Mouse (Mus musculus): ENCODE data around the gene Poglut1. TPM values are rescaled to one million over a fixed set of nuclear protein-coding genes. Genes with fewer than 3 reads are reported as not detected.
A peak's percentile ranks its signal among the peaks of the same experiment; 100 is the strongest.
"Not testable (repeated sequence)": the region's sequence is repeated elsewhere in the genome, so short reads cannot be mapped to it uniquely, and the experiment has no call there.

Gene Poglut1
- total RNA-seq, 2 experiments from 2014 or later, result 31.7 to 33.7 TPM

DNA sequence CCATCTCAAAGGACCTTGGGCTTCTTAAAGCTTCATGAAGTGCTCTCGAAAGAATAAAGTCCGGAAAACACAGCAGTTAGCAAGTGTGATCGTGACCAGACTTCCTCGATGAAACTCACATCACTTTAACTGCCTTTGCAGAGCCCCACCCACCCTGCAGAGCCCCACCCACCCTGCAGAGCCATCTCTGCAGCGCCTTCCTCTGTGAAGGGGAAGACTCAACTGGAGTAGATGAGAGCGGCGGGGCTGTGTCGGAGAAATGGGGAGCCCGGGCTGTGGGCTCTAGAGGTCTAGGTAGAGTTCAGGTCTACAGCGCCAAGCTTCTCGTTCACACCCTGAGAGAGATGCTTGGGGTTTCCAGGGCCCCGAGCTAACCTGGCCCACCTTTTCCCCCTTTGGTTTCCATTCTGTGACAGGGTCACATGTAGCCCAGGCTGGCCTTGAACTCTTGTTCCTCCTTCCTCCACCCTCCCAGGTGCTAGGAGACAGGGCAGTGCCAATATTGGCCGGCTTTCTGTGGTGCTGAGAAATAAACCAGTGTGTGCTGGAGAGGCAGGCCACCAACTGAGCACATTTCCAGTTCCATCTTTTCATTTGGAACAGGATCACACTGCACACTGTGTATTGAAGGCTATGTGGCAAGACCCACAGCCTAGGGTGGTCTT is 11.2 kb downstream of the Poglut1 start:
- DNase-seq (ENCODE audit: low spot score in 2 of 2), result no peak

DNA sequence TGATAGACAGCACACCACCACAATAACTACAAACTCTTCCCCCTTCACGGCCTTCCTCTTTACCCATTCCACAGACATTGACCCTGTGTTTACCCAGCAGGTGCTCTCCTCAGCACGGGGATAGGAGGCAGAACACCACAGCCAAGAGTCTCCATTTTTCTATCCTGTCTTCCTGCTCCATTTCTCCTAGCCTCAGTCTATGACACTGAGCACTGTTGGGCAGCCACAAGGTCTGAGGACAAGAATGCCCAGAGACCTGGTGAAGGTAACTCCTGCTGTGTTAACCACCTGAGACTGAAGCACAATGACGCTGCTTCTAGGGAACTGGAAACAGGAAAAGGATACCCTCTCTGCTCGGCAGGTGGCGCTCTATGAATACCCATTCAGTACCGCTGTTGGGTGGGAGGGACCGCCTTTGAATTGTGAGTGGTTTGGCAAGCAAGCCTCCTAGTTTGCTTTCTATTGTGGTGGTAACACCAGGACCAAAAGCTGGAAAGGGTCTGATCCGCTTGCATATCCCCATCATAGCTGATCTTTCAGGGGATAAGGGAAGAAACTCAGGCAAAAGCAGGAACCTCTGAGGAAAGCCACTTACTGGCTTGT is 13.4 kb downstream of the Poglut1 start:
- peak; percentile 39 to 53 for DNase-seq (ENCODE audit: low spot score in 2 of 2)

DNA sequence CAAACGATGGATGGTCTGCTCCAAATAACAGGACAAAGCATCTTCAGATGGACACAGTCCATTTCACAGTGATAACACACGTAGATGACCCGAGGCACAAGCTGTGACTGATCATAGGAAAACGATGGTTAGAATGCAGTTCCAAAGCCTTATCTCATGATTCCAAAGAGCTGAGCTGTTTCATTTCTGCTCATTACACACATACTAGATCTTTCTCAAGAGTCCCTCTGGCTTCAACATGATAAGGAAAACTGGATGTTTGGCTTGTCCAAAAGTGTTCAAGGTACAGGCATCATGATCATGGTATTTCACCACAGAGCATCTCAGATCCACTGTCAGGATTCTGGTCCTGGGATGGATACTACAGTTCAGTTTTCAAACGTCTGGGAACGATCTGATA is 23.8 kb downstream of the Poglut1 start:
- no peak for DNase-seq (ENCODE audit: low spot score in 2 of 2)

DNA sequence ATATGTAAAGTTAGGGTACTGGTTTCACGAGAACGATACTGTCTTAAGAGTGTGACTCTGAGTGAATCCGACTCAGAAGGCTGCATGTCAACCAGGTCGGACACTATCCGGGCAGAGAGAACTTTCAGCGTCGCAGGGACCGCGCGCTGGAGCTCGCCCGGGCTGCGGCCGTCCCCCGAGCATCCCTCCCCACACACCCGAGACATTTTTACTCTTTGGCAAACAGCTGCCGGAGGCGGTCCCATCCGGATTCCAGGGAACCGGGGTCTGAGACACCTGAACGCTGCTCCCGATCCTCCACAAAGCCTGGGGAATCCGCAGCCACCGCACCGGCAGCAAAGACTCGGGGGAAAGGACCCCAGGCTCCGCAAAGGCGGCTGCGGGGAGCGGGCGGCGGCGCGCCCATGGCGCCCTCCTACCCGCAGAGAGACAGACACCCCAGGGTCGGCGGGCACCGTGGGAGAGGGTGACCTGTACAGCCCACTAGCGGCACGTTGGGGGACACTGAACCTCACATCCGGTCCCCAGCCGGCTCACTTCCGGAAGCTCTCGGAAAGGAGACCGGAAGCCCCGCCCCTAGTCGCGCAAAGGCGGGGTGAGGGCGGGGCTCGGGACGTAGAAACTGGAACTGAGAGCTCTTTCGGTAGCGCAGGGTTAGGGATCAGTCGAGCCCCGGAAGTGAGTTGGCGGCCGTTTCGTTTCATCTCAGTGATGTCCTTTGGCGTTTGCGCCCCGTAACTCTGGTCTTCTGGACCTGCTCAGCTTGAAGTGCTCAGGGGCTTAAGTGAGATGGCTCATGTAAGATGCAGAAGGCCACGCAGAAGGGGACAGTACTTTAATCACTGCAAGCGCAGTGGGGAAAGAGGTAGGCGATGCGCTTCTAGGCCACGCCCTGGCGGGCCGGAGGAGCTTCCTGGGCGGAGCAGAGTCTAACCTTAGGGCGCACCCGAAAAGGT is 27.7 kb downstream of the Poglut1 start, which contains the start of gene Timmdc1:
TSS of gene Timmdc1 (minus strand) at position 535 of the 956 bp plus-strand sequence.
- DNase-seq (ENCODE audit: low spot score in 2 of 2), result peak; percentile 82 to 93

DNA sequence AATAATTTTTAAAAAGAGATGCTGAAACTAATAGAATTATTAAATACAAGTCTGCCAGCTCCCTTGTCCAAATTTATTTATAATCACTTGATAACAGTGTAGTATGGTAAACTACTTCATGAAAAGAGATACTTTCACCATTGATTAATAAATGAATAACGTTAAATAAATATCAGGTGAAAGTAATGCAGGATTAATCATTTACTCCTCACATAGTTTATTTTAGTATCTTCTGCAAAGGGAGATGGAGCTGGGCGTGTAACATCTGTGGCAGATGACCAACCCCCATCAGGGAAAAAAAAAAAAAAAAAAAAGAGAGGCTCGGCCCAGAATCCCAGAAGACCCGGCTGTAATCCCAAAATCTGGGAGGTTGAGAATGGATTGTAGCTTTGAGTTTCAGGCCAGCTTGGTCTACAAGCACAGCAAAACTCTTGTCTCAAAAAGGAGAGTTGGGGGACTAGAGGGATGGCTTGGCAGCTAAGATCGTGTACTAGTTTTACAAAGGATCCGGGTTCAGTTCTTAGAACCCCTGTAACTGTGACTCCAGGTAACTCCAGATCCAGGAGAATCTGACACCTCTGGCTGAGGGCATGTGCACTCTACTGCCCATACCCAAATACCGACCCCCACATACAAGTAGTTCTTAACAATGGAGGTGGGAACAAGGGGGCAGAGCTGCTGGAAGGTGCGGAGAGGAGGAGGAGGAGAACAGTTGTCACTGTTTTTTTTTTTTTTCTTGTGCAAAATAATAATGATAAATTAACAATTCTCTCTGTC is 28.7 kb downstream of the Poglut1 start:
- DNase-seq (ENCODE audit: low spot score in 2 of 2), result no peak

DNA sequence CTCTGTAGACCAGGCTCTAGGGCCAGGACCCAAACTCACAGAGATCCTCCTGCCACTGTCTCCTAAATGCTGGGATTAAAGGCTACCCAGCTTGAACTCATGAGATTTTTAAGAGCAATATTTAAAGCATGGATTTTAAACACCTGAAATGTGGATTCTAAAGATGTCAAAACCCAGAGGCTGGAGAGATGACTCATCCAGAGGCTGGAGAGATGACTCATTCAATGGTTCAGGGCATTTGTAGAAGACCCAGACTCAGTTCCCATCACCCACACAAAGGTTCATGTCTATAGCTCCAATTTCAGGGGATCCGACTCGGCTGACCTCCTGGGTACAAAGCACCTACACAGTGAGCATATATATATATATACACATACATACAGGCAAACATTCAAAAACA is 30.9 kb downstream of the Poglut1 start:
- DNase-seq (ENCODE audit: low spot score in 2 of 2), result no peak

DNA sequence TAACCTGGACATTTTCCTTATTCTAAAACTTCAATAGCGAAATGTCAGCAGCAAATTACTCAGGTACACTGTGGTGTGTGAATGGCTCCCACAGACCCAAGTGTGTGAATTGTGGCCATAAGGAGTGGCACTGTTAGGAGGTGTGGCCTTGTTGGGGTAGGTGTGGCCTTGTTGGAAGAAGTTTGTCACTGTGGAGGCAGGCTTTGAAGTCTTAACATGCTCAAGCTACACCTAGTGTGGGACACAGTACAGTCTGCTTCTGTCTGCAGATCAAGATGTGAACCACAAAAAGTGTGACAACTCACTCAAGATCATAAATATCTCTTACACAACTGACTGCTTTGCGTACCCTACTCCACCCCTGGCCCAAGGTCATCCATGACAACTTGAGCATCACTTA is 39.2 kb downstream of the Poglut1 start:
- DNase-seq (ENCODE audit: low spot score in 2 of 2), result no peak

DNA sequence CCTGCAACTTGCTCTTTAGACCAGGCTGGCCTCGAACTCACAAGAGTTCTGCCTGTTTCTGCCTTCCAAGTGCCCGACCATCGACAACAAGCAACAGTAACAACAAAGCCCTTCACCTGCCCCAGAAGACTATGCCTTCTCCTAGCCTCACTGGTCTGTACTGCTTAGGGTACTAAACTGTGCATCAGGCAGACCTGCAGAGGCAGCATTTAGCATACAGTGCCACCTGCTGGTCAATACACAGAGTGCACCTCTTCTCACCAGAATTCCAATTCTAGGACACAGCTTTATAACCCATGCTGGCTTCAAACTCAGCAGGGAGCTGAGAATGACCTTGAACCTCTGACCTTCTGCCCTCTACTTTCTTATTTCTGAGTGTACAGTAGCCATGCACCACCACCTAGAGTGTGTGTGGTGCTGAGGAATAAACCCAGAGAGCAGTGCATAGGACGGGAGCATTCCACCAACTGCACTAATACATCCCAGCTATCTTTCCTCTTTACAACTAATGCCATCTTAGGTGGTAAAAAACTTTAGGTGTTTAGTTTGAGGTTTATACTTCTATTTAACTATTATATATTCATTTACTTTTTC is 43.9 kb downstream of the Poglut1 start:
- peak; percentile 14 to 37 for DNase-seq (ENCODE audit: low spot score in 2 of 2)

DNA sequence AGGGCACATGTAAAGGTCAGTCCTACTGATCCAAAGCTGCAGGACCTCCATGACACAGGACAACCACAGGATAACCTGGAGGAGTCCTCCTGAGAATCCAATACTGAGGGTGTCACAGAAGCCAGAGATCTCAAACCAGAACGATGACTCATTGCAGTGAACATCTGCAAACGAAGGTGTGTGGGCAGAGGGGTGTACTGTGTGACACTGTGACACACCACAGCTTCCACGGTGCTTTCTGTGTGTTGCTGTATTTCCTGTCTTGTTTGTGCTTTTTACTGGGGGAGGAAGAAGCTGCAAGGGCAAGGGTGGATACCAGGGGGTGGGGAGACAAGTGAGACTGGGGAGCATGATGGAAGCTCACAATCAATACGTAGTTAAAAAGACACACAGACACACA is 46.5 kb downstream of the Poglut1 start:
- DNase-seq (ENCODE audit: low spot score in 2 of 2), result no peak

DNA sequence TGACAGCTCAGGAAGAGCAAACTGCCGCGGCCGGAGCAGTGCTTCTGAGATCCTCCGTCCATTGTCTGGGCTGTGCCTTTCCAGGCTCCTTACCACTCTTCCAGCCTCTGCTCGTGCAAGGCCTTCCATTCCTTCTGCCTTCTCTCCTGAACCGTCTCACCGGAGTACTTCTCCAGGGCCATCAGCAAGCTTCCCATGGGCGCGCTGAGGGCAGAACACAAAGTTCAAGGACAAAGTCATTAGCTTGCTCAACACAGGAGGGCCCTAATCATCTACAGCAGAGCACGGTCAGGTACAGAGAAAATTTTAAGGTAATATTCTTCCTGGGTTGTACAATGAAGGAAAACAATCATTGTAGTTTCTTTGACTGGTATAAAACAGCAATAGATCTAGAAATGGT is 47.6 kb downstream of the Poglut1 start:
- no peak for DNase-seq (ENCODE audit: low spot score in 2 of 2)

DNA sequence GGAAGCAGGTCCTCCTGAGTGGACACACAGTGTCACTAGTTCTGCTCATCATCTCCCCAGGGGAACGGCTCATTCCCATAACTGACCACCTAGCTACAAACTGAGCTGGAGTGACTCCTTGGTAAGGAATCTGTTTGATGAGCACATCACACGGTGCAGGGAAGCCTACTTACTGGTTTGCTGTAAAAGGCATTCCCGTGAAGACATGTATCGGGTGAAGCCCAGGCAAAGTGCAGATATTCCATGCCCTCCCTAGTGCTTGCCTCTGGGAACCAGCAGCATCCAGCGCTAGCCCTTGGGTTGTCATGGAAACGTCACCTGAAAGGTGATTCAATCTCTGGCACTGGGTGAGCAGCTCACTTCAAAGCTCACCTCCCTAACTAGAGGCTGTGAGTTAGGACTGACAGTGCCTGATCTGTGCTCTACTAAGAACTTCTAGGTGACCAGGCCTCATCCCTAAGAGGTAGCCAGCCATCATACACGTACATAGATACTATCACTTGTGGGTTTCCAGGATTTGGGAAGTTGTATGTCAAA is 53.4 kb downstream of the Poglut1 start:
- DNase-seq (ENCODE audit: low spot score in 2 of 2), result no peak

DNA sequence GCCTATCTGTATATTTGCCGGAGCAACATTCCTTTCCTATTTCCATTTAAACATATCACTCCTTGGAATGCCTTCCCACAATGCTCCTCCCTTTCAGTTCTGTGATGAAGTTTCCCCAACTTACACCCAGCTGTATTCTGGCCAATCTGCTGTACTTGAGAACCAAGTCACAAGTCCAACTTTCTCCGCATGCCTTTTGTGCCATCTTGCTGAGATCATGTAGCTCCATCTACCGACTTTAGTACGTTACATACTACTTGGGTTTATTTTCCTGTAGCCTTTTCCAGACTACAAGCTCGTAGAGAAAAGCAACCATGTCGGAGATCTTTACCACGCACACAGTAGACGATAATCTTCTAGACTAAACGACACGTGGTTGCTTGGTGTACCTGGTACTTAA is 56.2 kb downstream of the Poglut1 start:
- DNase-seq (ENCODE audit: low spot score in 2 of 2), result no peak

DNA sequence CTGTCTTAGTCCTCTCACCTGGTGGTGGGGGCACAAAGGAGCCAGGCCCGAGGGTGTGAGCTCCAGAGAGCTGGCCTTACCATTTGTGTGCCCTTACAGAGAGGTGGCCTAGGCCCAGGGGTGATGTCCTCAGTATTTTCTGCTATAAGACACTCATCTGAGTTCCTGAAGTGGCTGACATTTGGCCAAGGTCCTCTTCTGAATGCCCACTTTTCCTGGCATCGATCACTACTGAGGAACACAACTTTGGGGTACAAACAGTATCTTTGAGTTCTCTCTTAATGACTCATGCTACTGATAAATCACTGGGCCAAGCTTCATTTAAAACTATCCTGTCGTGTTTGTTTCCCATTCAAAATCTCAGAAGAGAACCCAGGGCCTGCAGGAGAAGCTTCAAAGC is 57.5 kb downstream of the Poglut1 start:
- DNase-seq (ENCODE audit: low spot score in 2 of 2), result no peak

DNA sequence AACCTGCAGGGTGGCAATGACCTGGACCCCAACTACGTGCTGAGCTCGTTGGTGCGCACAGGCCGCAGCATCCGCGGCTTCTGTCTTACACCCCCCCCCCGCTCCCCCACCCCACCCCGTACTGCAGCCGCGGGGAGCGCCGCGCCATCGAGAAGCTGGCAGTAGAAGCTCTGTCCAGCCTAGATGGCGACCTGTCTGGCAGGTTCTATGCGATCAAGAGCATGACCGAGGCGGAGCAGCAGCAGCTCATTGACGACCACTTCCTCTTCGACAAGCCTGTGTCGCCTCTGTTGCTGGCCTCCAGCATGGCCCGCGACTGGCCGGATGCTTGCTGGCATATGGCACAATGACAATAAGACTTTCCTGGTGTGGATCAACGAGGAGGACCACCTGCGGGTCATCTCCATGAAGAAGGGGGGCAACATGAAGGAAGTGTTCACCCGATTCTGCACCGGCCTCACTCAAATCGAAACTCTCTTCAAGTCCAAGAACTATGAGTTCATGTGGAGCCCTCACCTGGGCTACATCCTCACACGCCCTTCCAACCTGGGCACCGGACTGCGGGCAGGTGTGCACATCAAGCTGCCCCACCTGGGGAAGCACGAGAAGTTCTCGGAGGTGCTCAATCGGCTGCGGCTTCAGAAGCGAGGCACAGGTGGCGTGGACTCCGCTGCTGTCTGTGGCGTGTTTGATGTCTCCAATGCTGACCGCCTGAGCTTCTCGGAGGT is 66.3 kb downstream of the Poglut1 start:
- no peak for DNase-seq (ENCODE audit: low spot score in 2 of 2)

DNA sequence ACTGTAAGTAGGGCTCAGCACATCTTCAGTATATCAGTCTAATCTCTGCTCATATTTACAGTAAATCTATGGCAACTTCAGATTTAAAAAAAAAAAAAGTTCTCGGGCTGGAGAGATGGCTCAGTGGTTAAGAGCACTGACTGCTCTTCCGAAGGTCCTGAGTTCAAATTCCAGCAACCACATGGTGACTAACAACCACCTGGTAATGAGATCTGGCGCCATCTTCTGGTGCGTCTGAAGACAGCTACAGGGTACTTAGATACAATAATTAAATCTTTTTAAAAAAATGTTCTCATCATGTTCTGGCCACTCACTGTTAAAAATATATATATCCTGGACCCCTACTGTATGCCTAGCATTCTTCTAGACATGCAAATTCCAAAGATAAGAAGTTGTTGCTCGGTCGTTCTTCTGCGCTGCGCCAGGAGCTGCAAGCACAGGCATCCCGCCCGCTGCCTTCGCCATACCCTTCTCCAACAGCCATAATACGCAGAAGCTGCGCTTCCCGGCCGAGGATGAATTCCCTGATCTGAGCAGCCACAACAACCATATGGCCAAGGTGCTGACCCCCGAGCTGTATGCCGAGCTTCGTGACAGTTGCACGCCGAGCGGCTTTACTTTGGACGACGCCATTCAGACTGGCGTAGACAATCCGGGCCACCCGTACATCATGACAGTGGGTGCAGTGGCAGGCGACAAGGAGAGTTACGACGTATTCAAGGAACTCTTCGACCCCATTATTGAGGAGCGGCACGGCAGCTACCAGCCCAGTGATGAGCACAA is 67.1 kb downstream of the Poglut1 start:
- DNase-seq (ENCODE audit: low spot score in 2 of 2), result no peak

DNA sequence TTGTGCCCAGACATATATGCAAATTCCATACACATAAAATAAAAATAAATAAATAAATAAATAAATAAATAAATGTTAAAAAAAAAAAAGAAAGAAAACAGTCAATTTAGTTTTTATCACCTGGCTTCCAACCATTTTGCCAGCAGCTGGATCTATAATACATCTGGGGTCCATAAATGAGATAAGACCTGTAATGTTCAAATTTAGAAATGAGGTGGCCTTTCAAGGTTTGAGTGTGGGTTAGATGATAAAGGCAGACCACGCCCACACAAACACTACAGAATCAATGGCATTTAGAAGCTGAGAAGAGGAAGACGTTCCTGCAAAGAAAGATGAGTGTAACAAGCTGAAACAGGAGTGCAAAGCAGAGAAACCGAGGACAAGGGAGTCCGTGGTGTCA is 68.7 kb downstream of the Poglut1 start:
- DNase-seq (ENCODE audit: low spot score in 2 of 2), result no peak

DNA sequence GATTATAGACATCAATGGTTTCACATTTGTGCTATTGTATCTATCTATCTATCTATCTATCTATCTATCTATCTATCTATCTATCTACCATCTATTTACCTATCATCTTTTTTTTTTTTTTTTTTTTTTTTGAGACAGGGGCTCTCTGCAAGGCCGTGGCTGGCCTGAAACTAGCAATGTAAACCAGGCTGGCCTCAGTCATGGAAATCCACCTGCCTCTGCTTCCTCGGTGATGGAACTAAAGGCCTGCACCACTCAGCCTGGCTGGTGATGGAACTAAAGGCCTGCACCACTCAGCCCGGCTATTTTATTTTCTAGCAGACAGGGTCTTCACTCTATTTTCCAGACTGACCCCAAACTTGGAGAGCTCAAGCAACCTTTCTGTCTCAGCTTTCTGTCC is 71.8 kb downstream of the Poglut1 start:
- no peak for DNase-seq (ENCODE audit: low spot score in 2 of 2)

DNA sequence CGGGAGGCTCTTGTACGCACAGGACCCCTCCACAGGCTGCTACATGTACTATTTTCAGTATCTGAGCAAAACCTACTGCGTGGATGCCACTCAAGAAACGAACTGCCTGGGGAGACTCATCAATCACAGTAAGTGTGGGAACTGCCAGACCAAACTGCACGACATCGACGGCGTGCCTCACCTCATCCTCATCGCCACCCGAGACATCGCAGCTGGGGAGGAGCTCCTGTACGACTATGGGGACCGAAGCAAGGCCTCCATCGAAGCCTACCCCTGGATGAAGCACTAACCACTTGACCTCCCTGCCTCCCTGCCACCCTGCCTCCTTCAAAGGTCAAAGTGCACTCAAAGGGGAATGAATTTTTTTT is 72.8 kb downstream of the Poglut1 start:
- not testable (repeated sequence) for DNase-seq (ENCODE audit: low spot score in 2 of 2)

All from adrenal gland, postnatal 4 days (tissue).